22 mouse cellular contexts compared by ENCODE assay signal in the genomic region with DNA sequence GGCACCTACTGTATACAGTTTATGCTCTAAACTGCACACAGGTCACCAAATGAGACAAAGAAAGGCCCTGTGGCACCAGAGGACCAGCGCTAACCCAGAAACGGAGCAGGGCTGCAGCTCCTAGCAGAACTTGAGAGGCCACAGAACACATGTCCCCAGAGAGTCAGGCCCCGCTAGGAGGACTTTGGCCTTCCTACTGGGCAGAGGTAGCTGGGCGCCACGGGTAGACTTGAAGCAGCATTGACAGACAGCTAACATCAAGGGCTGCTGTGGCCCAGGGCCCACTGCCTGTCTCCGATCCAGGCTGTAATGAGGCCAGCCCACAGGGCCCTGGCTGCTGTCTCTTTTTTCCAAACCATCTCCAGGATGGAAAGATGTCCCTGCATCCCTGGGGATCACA. TPM values are rescaled to one million over a fixed set of nuclear protein-coding genes. Genes with fewer than 3 reads are reported as not detected.
A peak's percentile ranks its signal among the peaks of the same experiment; 100 is the strongest.
DNase-seq lines count a peak whose midpoint lies in the region; ATAC-seq and TF ChIP-seq lines count a peak whose summit lies in the region.
"Had no signal": no experiment of that assay in that cellular context is flagged by ENCODE, and none has a peak within 500 bp of the region (broad histone marks: within the 10 kb centered on the region; RNA-seq: fewer than 3 reads in every experiment).

No protein-coding gene starts in this region.

- TF ChIP-seq CTCF in E14TG2a.4 (conservative IDR thresholded peaks at IDR 0.05; ENCODE audit: low read length): no peak

- no peaks in the 10 kb centered on the region for H3K9me3 ChIP-seq in heart, embryonic 10.5 days
- no peaks in the 10 kb centered on the region for H3K9me3 ChIP-seq in E14TG2a.4 (ENCODE audit: low read length)
- H3K9me3 ChIP-seq: embryonic facial prominence, embryonic 15.5 days; hindbrain, embryonic 12.5 days; liver, embryonic 12.5 days had no signal

- peaks cover 72% of the 10 kb centered on the region for H3K4me1 ChIP-seq in heart, embryonic 10.5 days
- peaks cover 30% of the 10 kb centered on the region for H3K4me1 ChIP-seq in E14TG2a.4 (replicated peaks; ENCODE audit: low read depth, low read length)

- intact Hi-C loops in heart, postnatal 14 days (cut with DNase I): no loop called here

- 82% methylated on average over 6 of the region's 6 CpGs for WGBS in heart, embryonic 10.5 days

- H3K27me3 ChIP-seq in heart, embryonic 10.5 days (ENCODE audit: insufficient read depth, poor library complexity, severe bottlenecking): no peaks in the 10 kb centered on the region
- peaks cover 3% of the 10 kb centered on the region; the same call in 1 of the 2 replicates for H3K27me3 ChIP-seq in E14TG2a.4 (ENCODE audit: insufficient read depth, low read length)
- H3K27me3 ChIP-seq: embryonic facial prominence, embryonic 15.5 days; hindbrain, embryonic 12.5 days; liver, embryonic 12.5 days; megakaryocyte, embryonic 14.5 days had no signal

- no peak overlapping the region for H3K4me3 ChIP-seq in heart, embryonic 10.5 days
- H3K4me3 ChIP-seq in E14TG2a.4 (replicated peaks; ENCODE audit: low read length): peak overlapping the region; percentile 21; the same call in 1 of the 2 replicates
- H3K4me3 ChIP-seq: embryonic facial prominence, embryonic 15.5 days; heart, adult 2 months; hindbrain, embryonic 12.5 days; liver, embryonic 12.5 days; megakaryocyte, embryonic 14.5 days had no signal

- DNase-seq in heart, embryonic 10.5 days (ENCODE audit: low spot score): no peak
- no peak for DNase-seq in heart, postnatal 14 days
- DNase-seq in kidney, adult 18-20 months: peak; percentile 43
- DNase-seq in kidney, postnatal 10 days: peak; percentile 56
- DNase-seq in lung, postnatal 10 days: no peak
- no peak for DNase-seq in adrenal gland, postnatal 36 days
- DNase-seq: adrenal gland, postnatal 14 days; cerebellum, adult 9-10 months; forebrain, postnatal 0 days; gastrocnemius, postnatal 36 days; heart, adult 2 months; lung, adult 2 months; midbrain, embryonic 14.5 days; right cerebral cortex, postnatal 4 days; thymus, adult 2 months; thymus, postnatal 4 days had no signal

- no peak for ATAC-seq in frontal cortex, adult (ENCODE audit: low TSS enrichment)
- ATAC-seq: forebrain, postnatal 0 days; liver, embryonic 12.5 days had no signal

- no peaks in the 10 kb centered on the region for H3K36me3 ChIP-seq in heart, embryonic 10.5 days
- no peaks in the 10 kb centered on the region for H3K36me3 ChIP-seq in E14TG2a.4 (ENCODE audit: insufficient read depth, low read length)
- H3K36me3 ChIP-seq: hindbrain, embryonic 12.5 days; liver, embryonic 12.5 days had no signal

- peak overlapping the region; percentile 59; the same call in 1 of the 2 replicates for H3K27ac ChIP-seq in heart, embryonic 10.5 days
- H3K27ac ChIP-seq: embryonic facial prominence, embryonic 15.5 days; heart, adult 2 months; hindbrain, embryonic 12.5 days; liver, embryonic 12.5 days had no signal

RNA-seq across cellular contexts. Expression of a gene that starts 3.9 kb away (rescaled TPM):
- 1.3 and 2.5 TPM in 2 replicates for polyA plus RNA-seq in heart, embryonic 10.5 days (2016; fragmentation: Nextera tagmentation; extraction: Ambion mirVana)
- total RNA-seq in heart, postnatal 14 days (2021): 1 to 10 TPM in 1 of 2 experiments, under 1 TPM in 1; 0.93 to 1.1 TPM
- 1 to 10 TPM; 2.1 TPM for total RNA-seq in adrenal gland, postnatal 36 days (2021)

Comparison
In these comparisons a context has a peak if more than half of its experiments do, and no peak if none do; other contexts are left out.
1. DNase-seq: peak in kidney, adult 18-20 months (single experiment) and kidney, postnatal 10 days (single experiment); none in heart, embryonic 10.5 days (single experiment), heart, postnatal 14 days (0 of 2), lung, postnatal 10 days (single experiment) and adrenal gland, postnatal 36 days (0 of 2).